Mouse (Mus musculus): Measurements from ENCODE around the gene Mcat. TPM values are rescaled to one million over a fixed set of nuclear protein-coding genes. Genes with fewer than 3 reads are reported as not detected.

Gene Mcat
- polyA plus RNA-seq, 1 experiment from 2014 or later, result 34.3 TPM

GRCm38 (mm10) chr15:83555161-83555974, 8.2 kb downstream of the Mcat start:
- H3K36me3 ChIP-seq (ENCODE audit: control insufficient read depth, insufficient read depth), result 0 out of 2 replicates have a peak, but pooled peaks cover 2% of the 10 kb centered on the region
- H3K4me3 ChIP-seq (replicated peaks; ENCODE audit: low read length), result peak overlapping the region; percentile 88
- peak overlapping the region; percentile 96 for H3K9ac ChIP-seq (replicated peaks; ENCODE audit: low read depth, low read length)
- H3K4me2 ChIP-seq (ENCODE audit: low read length), result peak overlapping the region; percentile 88
- H3K27ac ChIP-seq (ENCODE audit: low read length), result peak overlapping the region; percentile 95
- under 1% methylated on average over 72 of the region's 74 CpGs for WGBS
- peak; percentile 95 for ATAC-seq
- H3K27me3 ChIP-seq (replicated peaks; ENCODE audit: control insufficient read depth, insufficient read depth, low read length), result no peaks in the 10 kb centered on the region
- no peaks in the 10 kb centered on the region for H3K9me3 ChIP-seq (ENCODE audit: control insufficient read depth, low read length)
- H3K4me1 ChIP-seq (replicated peaks; ENCODE audit: control insufficient read depth, insufficient read depth, low read length), result peaks cover 11% of the 10 kb centered on the region

- no peaks in the 10 kb centered on the region for H3K27me3 ChIP-seq (replicated peaks; ENCODE audit: control insufficient read depth, insufficient read depth, low read length)
- H3K4me2 ChIP-seq (ENCODE audit: low read length), result no peak overlapping the region
- H3K27ac ChIP-seq (ENCODE audit: low read length), result no peak overlapping the region
- H3K4me3 ChIP-seq (replicated peaks; ENCODE audit: low read length), result no peak overlapping the region
- H3K36me3 ChIP-seq (ENCODE audit: control insufficient read depth, insufficient read depth), result 0 out of 2 replicates have a peak, but pooled peaks cover 2% of the 10 kb centered on the region
- peaks cover 11% of the 10 kb centered on the region for H3K4me1 ChIP-seq (replicated peaks; ENCODE audit: control insufficient read depth, insufficient read depth, low read length)
- no peaks in the 10 kb centered on the region for H3K9me3 ChIP-seq (ENCODE audit: control insufficient read depth, low read length)
- ATAC-seq, result no peak
- no peak overlapping the region for H3K9ac ChIP-seq (replicated peaks; ENCODE audit: low read depth, low read length)
Measured at GRCm38 (mm10) chr15:83553831-83554230, 9.8 kb downstream of the Mcat start.

GRCm38 (mm10) chr15:83550137-83550536, 13.4 kb downstream of the Mcat start:
- Histone ChIP-seq H3K9ac (replicated peaks; ENCODE audit: low read depth, low read length) (no peak overlapping the region), H3K4me1 (replicated peaks; ENCODE audit: control insufficient read depth, insufficient read depth, low read length) (peaks cover 6% of the 10 kb centered on the region; the same call in 1 of the 2 replicates), H3K9me3 (ENCODE audit: control insufficient read depth, low read length) (no peaks in the 10 kb centered on the region), H3K27me3 (replicated peaks; ENCODE audit: control insufficient read depth, insufficient read depth, low read length) (no peaks in the 10 kb centered on the region), H3K4me2 (ENCODE audit: low read length) (no peak overlapping the region), H3K36me3 (ENCODE audit: control insufficient read depth, insufficient read depth) (peaks cover 11% of the 10 kb centered on the region), H3K27ac (ENCODE audit: low read length) (no peak overlapping the region), H3K4me3 (replicated peaks; ENCODE audit: low read length) (no peak overlapping the region)
- WGBS, result 81% methylated on average over 2 of the region's 2 CpGs
- ATAC-seq, result no peak

GRCm38 (mm10) chr15:83547144-83547543, 16.4 kb downstream of the Mcat start:
- H3K9ac ChIP-seq (replicated peaks; ENCODE audit: low read depth, low read length), result no peak overlapping the region
- ATAC-seq, result no peak
- H3K36me3 ChIP-seq (ENCODE audit: control insufficient read depth, insufficient read depth), result peaks cover 11% of the 10 kb centered on the region
- no peaks in the 10 kb centered on the region for H3K27me3 ChIP-seq (replicated peaks; ENCODE audit: control insufficient read depth, insufficient read depth, low read length)
- no peak overlapping the region for H3K4me2 ChIP-seq (ENCODE audit: low read length)
- WGBS, result 92% methylated on average over 8 of the region's 8 CpGs
- H3K4me3 ChIP-seq (replicated peaks; ENCODE audit: low read length), result no peak overlapping the region
- no peak overlapping the region for H3K27ac ChIP-seq (ENCODE audit: low read length)
- H3K9me3 ChIP-seq (ENCODE audit: control insufficient read depth, low read length), result no peaks in the 10 kb centered on the region
- no peaks in the 10 kb centered on the region for H3K4me1 ChIP-seq (replicated peaks; ENCODE audit: control insufficient read depth, insufficient read depth, low read length)

GRCm38 (mm10) chr15:83546029-83546428, 17.6 kb downstream of the Mcat start:
- Histone ChIP-seq H3K27me3 (replicated peaks; ENCODE audit: control insufficient read depth, insufficient read depth, low read length) (no peaks in the 10 kb centered on the region), H3K9me3 (ENCODE audit: control insufficient read depth, low read length) (no peaks in the 10 kb centered on the region), H3K4me1 (replicated peaks; ENCODE audit: control insufficient read depth, insufficient read depth, low read length) (no peaks in the 10 kb centered on the region), H3K36me3 (ENCODE audit: control insufficient read depth, insufficient read depth) (peaks cover 11% of the 10 kb centered on the region), H3K4me3 (replicated peaks; ENCODE audit: low read length) (no peak overlapping the region), H3K27ac (ENCODE audit: low read length) (no peak overlapping the region), H3K4me2 (ENCODE audit: low read length) (no peak overlapping the region), H3K9ac (replicated peaks; ENCODE audit: low read depth, low read length) (no peak overlapping the region)
- no peak for ATAC-seq
- 94% methylated on average over 7 of the region's 7 CpGs for WGBS

GRCm38 (mm10) chr15:83541647-83542287, 21.8 kb downstream of the Mcat start:
- no peak overlapping the region for H3K4me3 ChIP-seq (replicated peaks; ENCODE audit: low read length)
- no peak overlapping the region for H3K27ac ChIP-seq (ENCODE audit: low read length)
- WGBS, result 87% methylated on average over 9 of the region's 9 CpGs
- ATAC-seq, result no peak
- no peaks in the 10 kb centered on the region for H3K9me3 ChIP-seq (ENCODE audit: control insufficient read depth, low read length)
- no peaks in the 10 kb centered on the region for H3K27me3 ChIP-seq (replicated peaks; ENCODE audit: control insufficient read depth, insufficient read depth, low read length)
- no peaks in the 10 kb centered on the region for H3K4me1 ChIP-seq (replicated peaks; ENCODE audit: control insufficient read depth, insufficient read depth, low read length)
- H3K9ac ChIP-seq (replicated peaks; ENCODE audit: low read depth, low read length), result no peak overlapping the region
- H3K36me3 ChIP-seq (ENCODE audit: control insufficient read depth, insufficient read depth), result peaks cover 5% of the 10 kb centered on the region; the same call in 1 of the 2 replicates
- no peak overlapping the region for H3K4me2 ChIP-seq (ENCODE audit: low read length)

GRCm38 (mm10) chr15:83539905-83540304, 23.7 kb downstream of the Mcat start:
- ATAC-seq, result no peak
- H3K4me2 ChIP-seq (ENCODE audit: low read length), result no peak overlapping the region
- no peaks in the 10 kb centered on the region for H3K27me3 ChIP-seq (replicated peaks; ENCODE audit: control insufficient read depth, insufficient read depth, low read length)
- no peaks in the 10 kb centered on the region for H3K4me1 ChIP-seq (replicated peaks; ENCODE audit: control insufficient read depth, insufficient read depth, low read length)
- H3K36me3 ChIP-seq (ENCODE audit: control insufficient read depth, insufficient read depth), result no peaks in the 10 kb centered on the region
- no peak overlapping the region for H3K27ac ChIP-seq (ENCODE audit: low read length)
- WGBS, result 71% methylated on average over 4 of the region's 4 CpGs
- H3K9me3 ChIP-seq (ENCODE audit: control insufficient read depth, low read length), result no peaks in the 10 kb centered on the region
- no peak overlapping the region for H3K4me3 ChIP-seq (replicated peaks; ENCODE audit: low read length)
- H3K9ac ChIP-seq (replicated peaks; ENCODE audit: low read depth, low read length), result no peak overlapping the region

- Histone ChIP-seq H3K9me3 (ENCODE audit: control insufficient read depth, low read length) (no peaks in the 10 kb centered on the region), H3K4me2 (ENCODE audit: low read length) (no peak overlapping the region), H3K27ac (ENCODE audit: low read length) (no peak overlapping the region), H3K4me3 (replicated peaks; ENCODE audit: low read length) (no peak overlapping the region), H3K9ac (replicated peaks; ENCODE audit: low read depth, low read length) (no peak overlapping the region), H3K4me1 (replicated peaks; ENCODE audit: control insufficient read depth, insufficient read depth, low read length) (no peaks in the 10 kb centered on the region), H3K36me3 (ENCODE audit: control insufficient read depth, insufficient read depth) (no peaks in the 10 kb centered on the region), H3K27me3 (replicated peaks; ENCODE audit: control insufficient read depth, insufficient read depth, low read length) (no peaks in the 10 kb centered on the region)
- 95% methylated on average over 2 of the region's 2 CpGs for WGBS
- no peak for ATAC-seq
Measured at GRCm38 (mm10) chr15:83538855-83539254, 24.7 kb downstream of the Mcat start.

GRCm38 (mm10) chr15:83535890-83536231, 27.7 kb downstream of the Mcat start:
- no peak for ATAC-seq
- no peak overlapping the region for H3K4me3 ChIP-seq (replicated peaks; ENCODE audit: low read length)
- H3K9me3 ChIP-seq (ENCODE audit: control insufficient read depth, low read length), result no peaks in the 10 kb centered on the region
- WGBS, result 90% methylated on average over 6 of the region's 6 CpGs
- H3K4me2 ChIP-seq (ENCODE audit: low read length), result no peak overlapping the region
- H3K27ac ChIP-seq (ENCODE audit: low read length), result no peak overlapping the region
- H3K9ac ChIP-seq (replicated peaks; ENCODE audit: low read depth, low read length), result no peak overlapping the region
- no peaks in the 10 kb centered on the region for H3K27me3 ChIP-seq (replicated peaks; ENCODE audit: control insufficient read depth, insufficient read depth, low read length)
- no peaks in the 10 kb centered on the region for H3K36me3 ChIP-seq (ENCODE audit: control insufficient read depth, insufficient read depth)
- no peaks in the 10 kb centered on the region for H3K4me1 ChIP-seq (replicated peaks; ENCODE audit: control insufficient read depth, insufficient read depth, low read length)
